Mouse (Mus musculus): Measurements from ENCODE around the gene Slbp. TPM values are rescaled to one million over a fixed set of nuclear protein-coding genes. Genes with fewer than 3 reads are reported as not detected.

The Slbp gene
- total and polyA plus RNA-seq, 2 experiments: 5.6 to 20.7 TPM

DNA sequence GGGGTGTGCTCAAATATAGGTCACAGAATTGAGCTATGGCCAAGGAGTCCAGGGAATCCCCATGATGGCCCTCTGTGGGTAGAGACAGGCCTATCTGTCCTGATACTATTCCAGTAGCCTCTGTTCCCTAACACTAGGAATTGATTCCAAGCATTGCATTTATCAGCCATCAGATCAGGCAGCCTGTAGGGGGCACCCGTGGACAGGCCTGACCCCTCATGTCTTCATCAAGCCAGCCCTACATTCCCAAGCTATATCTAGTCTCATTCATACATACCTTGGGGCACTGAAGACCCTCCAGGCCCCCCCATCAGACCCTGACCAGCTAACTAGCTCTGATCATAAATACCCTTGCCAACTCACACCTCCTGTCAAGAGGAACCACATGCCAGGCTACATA lies 23.6 kb upstream of the Slbp start:
- DNase-seq (ENCODE audit: extremely low read depth, low read depth, low spot score): peak; percentile 19
- H3K36me3 ChIP-seq (ENCODE audit: control insufficient read depth, insufficient read depth, low read length): no peaks in the 10 kb centered on the region
- no peaks in the 10 kb centered on the region for H3K4me1 ChIP-seq (ENCODE audit: control insufficient read depth, insufficient read depth, low read length)
- no peaks in the 10 kb centered on the region for H3K27me3 ChIP-seq (ENCODE audit: control insufficient read depth, insufficient read depth, low read length)
- no peak for TF ChIP-seq POLR2A (IDR thresholded peaks at IDR 0.05; ENCODE audit: extremely low read depth, insufficient read depth, low read length)
- peak; percentile 80 for TF ChIP-seq CTCF (IDR thresholded peaks at IDR 0.05; ENCODE audit: low read depth, low read length)
- no peaks in the 10 kb centered on the region for H3K79me2 ChIP-seq (ENCODE audit: control insufficient read depth, insufficient read depth, low read length)
- H3K4me3 ChIP-seq (ENCODE audit: insufficient read depth, low read depth, low read length): no peak overlapping the region
- 5% methylated on average over 1 of the region's 1 CpGs for WGBS
- no peak overlapping the region for H3K9ac ChIP-seq (ENCODE audit: low read depth, low read length)
- no peak overlapping the region for H3K27ac ChIP-seq (replicated peaks; ENCODE audit: insufficient read depth, low read depth, low read length)

DNA sequence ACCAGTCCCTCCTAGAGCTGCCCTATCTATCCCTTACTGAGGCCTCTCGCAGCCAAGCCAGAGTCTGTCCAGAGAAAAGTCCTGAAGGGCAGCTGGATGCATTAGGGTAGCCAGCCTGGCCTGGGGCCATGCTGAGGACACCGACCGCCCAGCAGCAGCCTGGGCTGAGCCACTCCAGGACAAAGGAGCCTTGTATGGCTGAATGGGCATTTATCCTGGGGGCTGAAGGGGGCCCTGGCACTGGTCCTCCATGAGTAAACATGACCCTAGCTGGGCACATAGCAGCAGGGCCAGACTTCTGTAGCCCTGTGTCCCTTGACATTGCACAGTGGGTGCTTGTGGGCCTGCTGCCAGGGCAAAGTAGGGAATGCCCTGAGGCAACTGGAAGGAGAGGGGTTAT lies 22.1 kb upstream of the Slbp start:
- Histone ChIP-seq H3K4me3 (ENCODE audit: insufficient read depth, low read depth, low read length) (no peak overlapping the region), H3K9ac (ENCODE audit: low read depth, low read length) (no peak overlapping the region), H3K79me2 (ENCODE audit: control insufficient read depth, insufficient read depth, low read length) (no peaks in the 10 kb centered on the region), H3K4me1 (ENCODE audit: control insufficient read depth, insufficient read depth, low read length) (no peaks in the 10 kb centered on the region), H3K27ac (replicated peaks; ENCODE audit: insufficient read depth, low read depth, low read length) (no peak overlapping the region), H3K36me3 (ENCODE audit: control insufficient read depth, insufficient read depth, low read length) (no peaks in the 10 kb centered on the region), H3K27me3 (ENCODE audit: control insufficient read depth, insufficient read depth, low read length) (no peaks in the 10 kb centered on the region)
- WGBS: 56% methylated on average over 3 of the region's 3 CpGs
- no peak for DNase-seq (ENCODE audit: extremely low read depth, low read depth, low spot score)
- no peak for TF ChIP-seq POLR2A (IDR thresholded peaks at IDR 0.05; ENCODE audit: extremely low read depth, insufficient read depth, low read length)
- no peak for TF ChIP-seq CTCF (IDR thresholded peaks at IDR 0.05; ENCODE audit: low read depth, low read length)

DNA sequence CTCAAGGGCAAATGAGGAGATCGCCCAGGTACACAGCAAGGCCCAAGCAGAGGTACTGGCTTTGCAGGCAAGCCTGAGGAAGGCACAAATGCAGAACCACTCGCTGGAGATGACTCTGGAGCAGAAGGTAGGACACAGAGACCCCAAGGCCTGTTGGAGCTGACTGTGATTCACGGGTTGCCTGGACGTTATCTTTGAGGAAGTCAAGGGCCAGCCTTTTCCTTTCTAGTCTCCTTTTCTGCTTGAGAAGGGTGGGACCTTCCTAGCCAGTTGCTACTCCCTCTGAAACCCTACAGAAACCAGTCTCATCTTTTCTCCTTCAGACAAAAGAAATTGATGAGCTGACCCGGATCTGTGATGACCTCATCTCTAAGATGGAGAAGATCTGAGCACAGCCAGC lies 19.3 kb upstream of the Slbp start:
- Histone ChIP-seq H3K36me3 (ENCODE audit: control insufficient read depth, insufficient read depth, low read length) (no peaks in the 10 kb centered on the region), H3K4me1 (ENCODE audit: control insufficient read depth, insufficient read depth, low read length) (no peaks in the 10 kb centered on the region), H3K27me3 (ENCODE audit: control insufficient read depth, insufficient read depth, low read length) (no peaks in the 10 kb centered on the region), H3K9ac (ENCODE audit: low read depth, low read length) (no peak overlapping the region), H3K4me3 (ENCODE audit: insufficient read depth, low read depth, low read length) (no peak overlapping the region), H3K79me2 (ENCODE audit: control insufficient read depth, insufficient read depth, low read length) (no peaks in the 10 kb centered on the region), H3K27ac (replicated peaks; ENCODE audit: insufficient read depth, low read depth, low read length) (no peak overlapping the region)
- WGBS: 79% methylated on average over 5 of the region's 5 CpGs
- TF ChIP-seq CTCF (IDR thresholded peaks at IDR 0.05; ENCODE audit: low read depth, low read length) (no peak), POLR2A (IDR thresholded peaks at IDR 0.05; ENCODE audit: extremely low read depth, insufficient read depth, low read length) (no peak)
- no peak for DNase-seq (ENCODE audit: extremely low read depth, low read depth, low spot score)

DNA sequence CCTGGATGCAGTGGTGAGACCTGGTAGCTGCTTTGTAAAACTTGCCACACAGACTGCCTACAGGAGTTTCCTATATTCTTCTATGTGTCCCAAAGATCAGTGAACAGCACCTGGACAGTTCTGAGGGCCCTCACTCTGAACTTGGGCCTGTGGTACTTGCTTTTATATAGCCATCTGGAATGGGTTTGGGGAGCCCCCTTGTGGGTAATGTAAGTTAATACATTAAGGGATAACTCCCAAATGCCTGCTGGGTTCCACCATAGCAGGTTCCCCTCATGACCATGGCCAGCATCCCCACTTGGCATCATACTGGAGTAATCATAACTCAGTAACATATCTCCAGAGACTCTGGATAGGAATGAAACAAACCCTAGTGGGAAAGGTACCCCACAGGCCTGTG lies 15.8 kb upstream of the Slbp start:
- Histone ChIP-seq H3K9ac (ENCODE audit: low read depth, low read length) (no peak overlapping the region), H3K79me2 (ENCODE audit: control insufficient read depth, insufficient read depth, low read length) (no peaks in the 10 kb centered on the region), H3K4me1 (ENCODE audit: control insufficient read depth, insufficient read depth, low read length) (no peaks in the 10 kb centered on the region), H3K27ac (replicated peaks; ENCODE audit: insufficient read depth, low read depth, low read length) (no peak overlapping the region), H3K27me3 (ENCODE audit: control insufficient read depth, insufficient read depth, low read length) (no peaks in the 10 kb centered on the region), H3K4me3 (ENCODE audit: insufficient read depth, low read depth, low read length) (no peak overlapping the region), H3K36me3 (ENCODE audit: control insufficient read depth, insufficient read depth, low read length) (no peaks in the 10 kb centered on the region)
- DNase-seq (ENCODE audit: extremely low read depth, low read depth, low spot score): no peak
- no peak for TF ChIP-seq POLR2A (IDR thresholded peaks at IDR 0.05; ENCODE audit: extremely low read depth, insufficient read depth, low read length)
- TF ChIP-seq CTCF (IDR thresholded peaks at IDR 0.05; ENCODE audit: low read depth, low read length): no peak

DNA sequence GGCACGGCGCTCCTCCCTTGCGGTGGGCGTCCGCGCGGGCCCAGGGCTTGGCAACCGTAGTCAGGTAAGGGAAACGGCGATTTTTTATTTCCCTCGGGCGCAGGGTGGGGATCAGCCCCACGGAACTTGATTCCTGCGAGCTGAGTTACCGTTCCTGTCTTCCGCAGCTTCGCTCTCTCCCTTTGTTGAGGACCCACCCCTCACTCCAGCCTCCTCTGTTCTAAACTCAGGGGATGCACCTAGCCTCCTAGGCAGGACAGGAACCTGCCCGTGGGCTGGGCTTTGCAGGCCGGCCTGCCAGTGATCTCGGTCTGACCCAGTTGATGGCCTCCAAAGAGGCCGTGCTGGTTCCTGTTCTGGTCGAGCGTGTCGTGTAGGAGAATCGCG lies 6.3 kb upstream of the Slbp start:
- no peaks in the 10 kb centered on the region for H3K27me3 ChIP-seq (ENCODE audit: control insufficient read depth, insufficient read depth, low read length)
- DNase-seq (ENCODE audit: extremely low read depth, low read depth, low spot score): no peak
- H3K79me2 ChIP-seq (ENCODE audit: control insufficient read depth, insufficient read depth, low read length): peaks cover 6% of the 10 kb centered on the region; the same call in 1 of the 2 replicates
- no peak overlapping the region for H3K27ac ChIP-seq (replicated peaks; ENCODE audit: insufficient read depth, low read depth, low read length)
- under 1% methylated on average over 26 of the region's 26 CpGs for WGBS
- H3K4me1 ChIP-seq (ENCODE audit: control insufficient read depth, insufficient read depth, low read length): peaks cover 6% of the 10 kb centered on the region
- peaks cover 2% of the 10 kb centered on the region; the same call in 1 of the 2 replicates for H3K36me3 ChIP-seq (ENCODE audit: control insufficient read depth, insufficient read depth, low read length)
- H3K4me3 ChIP-seq (ENCODE audit: insufficient read depth, low read depth, low read length): peak overlapping the region; percentile 61
- TF ChIP-seq CTCF (IDR thresholded peaks at IDR 0.05; ENCODE audit: low read depth, low read length): no peak
- TF ChIP-seq POLR2A (IDR thresholded peaks at IDR 0.05; ENCODE audit: extremely low read depth, insufficient read depth, low read length): no peak
- peak overlapping the region; percentile 37; the same call in 1 of the 2 replicates for H3K9ac ChIP-seq (ENCODE audit: low read depth, low read length)

DNA sequence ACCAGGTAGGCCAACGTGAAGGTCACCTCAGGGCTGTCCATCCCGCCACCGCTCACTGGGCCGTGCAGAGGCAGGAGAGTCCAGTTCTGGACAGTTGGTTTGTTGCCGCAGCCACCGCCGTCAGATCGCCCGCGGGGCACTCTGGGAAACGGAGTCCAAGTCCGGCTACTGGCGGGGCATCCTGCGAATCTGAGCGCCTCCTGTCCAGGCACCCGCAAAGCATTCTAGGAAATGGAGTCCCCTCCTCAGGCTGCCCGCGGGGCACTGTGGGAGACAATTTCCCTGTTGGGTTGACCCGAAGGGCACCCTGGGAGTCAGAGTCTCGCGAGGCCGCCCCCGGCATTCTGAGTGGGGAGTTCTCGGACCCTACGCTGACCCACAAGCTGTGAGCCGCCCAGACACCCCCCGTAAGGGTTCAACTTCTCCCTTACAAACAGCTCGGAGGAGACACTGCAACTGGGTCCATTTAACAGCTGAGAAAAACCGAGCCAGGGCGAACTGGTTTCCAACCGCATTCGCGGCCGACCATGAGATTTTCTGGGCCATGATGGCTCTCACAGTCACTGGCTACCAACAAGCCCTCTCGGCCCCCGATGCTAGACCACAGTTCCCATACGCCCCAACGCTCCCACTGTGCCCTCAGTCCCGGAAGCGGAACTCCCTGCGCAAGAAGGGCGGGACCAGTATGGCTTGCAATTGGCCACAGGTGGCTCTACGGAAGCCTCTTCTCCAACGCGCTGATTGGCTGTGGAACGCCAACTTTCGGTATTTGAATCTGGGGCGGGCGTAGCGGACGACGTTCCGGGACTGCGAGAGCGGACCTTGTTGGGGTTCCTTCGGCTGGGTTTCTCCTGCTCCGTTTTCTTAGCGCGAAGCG lies 5.7 kb upstream of the Slbp start, which contains the start of the genes Tacc3 and Tmem129:
Tacc3 (plus strand) TSS at position 342 of the 877 bp plus-strand sequence.
Tmem129 (minus strand) TSS at position 630 of the 877 bp plus-strand sequence.
- DNase-seq (ENCODE audit: extremely low read depth, low read depth, low spot score): peak; percentile 98
- Histone ChIP-seq H3K4me1 (ENCODE audit: control insufficient read depth, insufficient read depth, low read length) (peaks cover 6% of the 10 kb centered on the region), H3K36me3 (ENCODE audit: control insufficient read depth, insufficient read depth, low read length) (peaks cover 2% of the 10 kb centered on the region; the same call in 1 of the 2 replicates), H3K9ac (ENCODE audit: low read depth, low read length) (peak within 1 kb of the TSS; percentile 86), H3K27me3 (ENCODE audit: control insufficient read depth, insufficient read depth, low read length) (no peaks in the 10 kb centered on the region), H3K4me3 (ENCODE audit: insufficient read depth, low read depth, low read length) (peak within 1 kb of the TSS; percentile 77), H3K27ac (replicated peaks; ENCODE audit: insufficient read depth, low read depth, low read length) (peak within 1 kb of the TSS; percentile 87), H3K79me2 (ENCODE audit: control insufficient read depth, insufficient read depth, low read length) (peaks cover 6% of the 10 kb centered on the region; the same call in 1 of the 2 replicates)
- peak; percentile 80 for TF ChIP-seq POLR2A (IDR thresholded peaks at IDR 0.05; ENCODE audit: extremely low read depth, insufficient read depth, low read length)
- no peak for TF ChIP-seq CTCF (IDR thresholded peaks at IDR 0.05; ENCODE audit: low read depth, low read length)
- under 1% methylated on average over 60 of the region's 60 CpGs for WGBS

Measured in liver, adult 2 months (tissue).